ENCODE assay signal across 11 mouse cellular contexts in genomic region chr2:72701081-72701480, GRCm38 (mm10).
"Had no signal": no experiment of that assay in that cellular context is flagged by ENCODE, and none has a peak within 500 bp of the region (broad histone marks: within the 10 kb centered on the region; RNA-seq: fewer than 3 reads in every experiment).

No protein-coding gene starts in this region.

- H3K9ac ChIP-seq: limb, embryonic 15.5 days; liver, embryonic 12.5 days; lung, embryonic 14.5 days; midbrain, embryonic 12.5 days; neural tube, embryonic 12.5 days had no signal

- H3K4me1 ChIP-seq: liver, embryonic 12.5 days; neural tube, embryonic 12.5 days had no signal

- H3K4me3 ChIP-seq: left cerebral cortex, adult 2 months; limb, embryonic 15.5 days; liver, embryonic 12.5 days; midbrain, embryonic 12.5 days; neural tube, embryonic 12.5 days had no signal

- DNase-seq: kidney, postnatal 14 days; lung, embryonic 14.5 days; lung, postnatal 10 days; lung, postnatal 4 days; thymus, adult 2 months; thymus, postnatal 25 days had no signal

- ATAC-seq: liver, embryonic 12.5 days had no signal

- H3K27me3 ChIP-seq: limb, embryonic 15.5 days; liver, embryonic 12.5 days had no signal

- H3K36me3 ChIP-seq: limb, embryonic 15.5 days; liver, embryonic 12.5 days; midbrain, embryonic 12.5 days; neural tube, embryonic 12.5 days had no signal

- H3K4me2 ChIP-seq: limb, embryonic 15.5 days; liver, embryonic 12.5 days; lung, embryonic 14.5 days; midbrain, embryonic 12.5 days; neural tube, embryonic 12.5 days had no signal

- H3K27ac ChIP-seq: left cerebral cortex, adult 2 months; limb, embryonic 15.5 days; liver, embryonic 12.5 days; midbrain, embryonic 12.5 days; neural tube, embryonic 12.5 days had no signal

- H3K9me3 ChIP-seq: limb, embryonic 15.5 days; liver, embryonic 12.5 days; midbrain, embryonic 12.5 days; neural tube, embryonic 12.5 days had no signal
